Mouse (Mus musculus) layer of hippocampus, adult 2 months (tissue): ENCODE data around the gene Ulk3. TPM values are rescaled to one million over a fixed set of nuclear protein-coding genes. Genes with fewer than 3 reads are reported as not detected.

ENCODE experiments used
- DNase-seq, 2 experiments: peaks; one replicate each; pipeline ENCODE4 v3.0.0; 2022; ENCODE audit warnings: low spot score in 2 of 2
- H3K27ac ChIP-seq: fragments of 200-600 bp; 2 replicates; pipeline ENCODE4 v1.8.1; 2022
- H3K4me3 ChIP-seq: fragments of 200-600 bp; 2 replicates; pipeline ENCODE4 v1.8.1; 2022; ENCODE audit warnings: mild to moderate bottlenecking
- CTCF ChIP-seq: fragments of 200-600 bp; conservative IDR thresholded peaks from 2 replicates; pipeline ENCODE4 v1.8.1; 2022; ENCODE audit warnings: antibody characterized with exemption, mild to moderate bottlenecking, moderate library complexity
- long read RNA-seq, 2 experiments: library from polyadenylated mRNA; stranded (forward); transcript quantifications; one replicate each; pipeline ENCODE4 v2.0.0; 2021; ENCODE audit warnings: borderline mapping rate in 2 of 2
- total RNA-seq, 2 experiments: library from RNA; stranded (reverse); gene quantifications; 2 replicates each; pipeline ENCODE4 v1.2.3; 2021

The Ulk3 gene
- 10 to 100 TPM; 32.7 to 35.4 TPM for total RNA-seq
- long read RNA-seq, experiment 1, partial matches to known transcripts: 0 of 11 reads
- long read RNA-seq, experiment 1, other reads (novel, unspliced or antisense): 8 of 11 reads
- long read RNA-seq, experiment 2, partial matches to known transcripts: 0 of 5 reads
- long read RNA-seq, experiment 2, other reads (novel, unspliced or antisense): 3 of 5 reads

GRCm38 (mm10) chr9:57589224-57590126 is at the start of gene Ulk3:
Gene Ulk3, plus strand, starts transcription at chr9:57589452.
- peak; percentile 66 for TF ChIP-seq CTCF
- DNase-seq: peak; percentile 70 to 75
- peak within 1 kb of the TSS; percentile 90 for H3K27ac ChIP-seq
- peak within 1 kb of the TSS; percentile 85 for H3K4me3 ChIP-seq

- DNase-seq: no peak
- no peak overlapping the region for H3K27ac ChIP-seq
- no peak overlapping the region for H3K4me3 ChIP-seq
- no peak for TF ChIP-seq CTCF
Measured at GRCm38 (mm10) chr9:57539550-57539949, 49.7 kb upstream of the Ulk3 start.

GRCm38 (mm10) chr9:57541312-57541711 is 47.9 kb upstream of the Ulk3 start:
- no peak overlapping the region for H3K4me3 ChIP-seq
- 0 out of 2 replicates have a peak overlapping the region, but pooled peaks have one; percentile 14 for H3K27ac ChIP-seq
- TF ChIP-seq CTCF: peak; percentile 91
- DNase-seq: peak in 1 of 2 experiments; percentile 63

- 0 out of 2 replicates have a peak overlapping the region, but pooled peaks have one; percentile 0 for H3K27ac ChIP-seq
- no peak for DNase-seq
- H3K4me3 ChIP-seq: no peak overlapping the region
- no peak for TF ChIP-seq CTCF
Measured at GRCm38 (mm10) chr9:57543951-57544350, 45.3 kb upstream of the Ulk3 start.

GRCm38 (mm10) chr9:57547287-57547686 is 42.0 kb upstream of the Ulk3 start:
- no peak overlapping the region for H3K4me3 ChIP-seq
- H3K27ac ChIP-seq: peak overlapping the region; percentile 28; the same call in 1 of the 2 replicates
- no peak for DNase-seq
- no peak for TF ChIP-seq CTCF

GRCm38 (mm10) chr9:57547869-57548268 is 41.4 kb upstream of the Ulk3 start:
- no peak for DNase-seq
- no peak for TF ChIP-seq CTCF

GRCm38 (mm10) chr9:57549186-57549585 is 40.1 kb upstream of the Ulk3 start:
- H3K4me3 ChIP-seq: no peak overlapping the region
- TF ChIP-seq CTCF: no peak
- no peak for DNase-seq
- peak overlapping the region; percentile 21 for H3K27ac ChIP-seq

More at GRCm38 (mm10) chr9:57547869-57548268, 41.4 kb upstream of the Ulk3 start:
- H3K4me3 ChIP-seq: no peak overlapping the region
- peak overlapping the region; percentile 28; the same call in 1 of the 2 replicates for H3K27ac ChIP-seq

- no peak for TF ChIP-seq CTCF
- peak overlapping the region; percentile 21; the same call in 1 of the 2 replicates for H3K27ac ChIP-seq
Measured at GRCm38 (mm10) chr9:57550126-57550862, 39.0 kb upstream of the Ulk3 start.

GRCm38 (mm10) chr9:57552139-57552887 is 36.9 kb upstream of the Ulk3 start, which contains the start of gene Mpi:
Gene Mpi, minus strand, starts transcription at chr9:57552763.
- peak; percentile 80 to 82 for DNase-seq
- Histone ChIP-seq H3K27ac (peak within 1 kb of the TSS; percentile 90), H3K4me3 (peak within 1 kb of the TSS; percentile 82)
- TF ChIP-seq CTCF: no peak

More at GRCm38 (mm10) chr9:57550126-57550862, 39.0 kb upstream of the Ulk3 start:
- DNase-seq: no peak
- no peak overlapping the region for H3K4me3 ChIP-seq

- no peak for TF ChIP-seq CTCF
- DNase-seq: no peak
Measured at GRCm38 (mm10) chr9:57553119-57553518, 36.1 kb upstream of the Ulk3 start.

GRCm38 (mm10) chr9:57554753-57555152 is 34.5 kb upstream of the Ulk3 start:
- Histone ChIP-seq H3K27ac (no peak overlapping the region), H3K4me3 (no peak overlapping the region)
- no peak for TF ChIP-seq CTCF

More at GRCm38 (mm10) chr9:57553119-57553518, 36.1 kb upstream of the Ulk3 start:
- Histone ChIP-seq H3K27ac (peak overlapping the region; percentile 90), H3K4me3 (no peak overlapping the region)

GRCm38 (mm10) chr9:57557215-57557614 is 32.0 kb upstream of the Ulk3 start:
- no peak for DNase-seq
- Histone ChIP-seq H3K4me3 (no peak overlapping the region), H3K27ac (peak overlapping the region; percentile 23; the same call in 1 of the 2 replicates)
- no peak for TF ChIP-seq CTCF

More at GRCm38 (mm10) chr9:57554753-57555152, 34.5 kb upstream of the Ulk3 start:
- DNase-seq: no peak
